Mouse (Mus musculus) right cerebral cortex, postnatal 14 days (tissue): ENCODE measurements around the gene Tmem94.
"Not testable (repeated sequence)": the region's sequence is repeated elsewhere in the genome, so short reads cannot be mapped to it uniquely, and the experiment has no call there.

Experiments used
- DNase-seq: peaks from one replicate; pipeline ENCODE4 v3.0.0; 2022

Tmem94 gene

DNA sequence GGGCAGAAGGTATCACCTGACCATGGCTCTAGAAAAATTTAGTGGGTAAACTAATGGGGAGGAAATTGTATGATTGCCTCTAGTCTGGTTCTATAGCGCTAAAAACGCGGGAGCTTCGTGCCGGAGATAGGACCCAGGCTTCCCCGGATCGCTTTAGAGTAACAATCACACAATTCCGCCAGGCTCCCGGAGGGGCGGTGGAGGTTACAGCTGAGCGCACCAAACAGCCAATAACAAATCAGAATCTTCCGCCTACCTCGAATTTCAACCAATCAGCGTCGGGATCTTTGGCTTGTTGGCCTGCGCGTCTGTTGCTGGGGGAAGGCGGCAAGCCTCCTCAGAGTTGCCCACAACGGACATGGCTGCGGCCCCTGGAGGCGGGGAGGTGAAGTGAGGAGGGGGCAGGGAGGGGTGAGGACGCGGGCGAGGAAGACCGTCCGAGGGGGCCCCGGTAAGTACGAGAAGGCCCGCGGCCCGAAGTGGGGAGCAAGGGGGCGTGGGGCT, at the start of gene Tmem94:
Gene Tmem94, plus strand, starts transcription at position 331 of the 504 bp plus-strand sequence.
- peak; percentile 93 for DNase-seq

DNA sequence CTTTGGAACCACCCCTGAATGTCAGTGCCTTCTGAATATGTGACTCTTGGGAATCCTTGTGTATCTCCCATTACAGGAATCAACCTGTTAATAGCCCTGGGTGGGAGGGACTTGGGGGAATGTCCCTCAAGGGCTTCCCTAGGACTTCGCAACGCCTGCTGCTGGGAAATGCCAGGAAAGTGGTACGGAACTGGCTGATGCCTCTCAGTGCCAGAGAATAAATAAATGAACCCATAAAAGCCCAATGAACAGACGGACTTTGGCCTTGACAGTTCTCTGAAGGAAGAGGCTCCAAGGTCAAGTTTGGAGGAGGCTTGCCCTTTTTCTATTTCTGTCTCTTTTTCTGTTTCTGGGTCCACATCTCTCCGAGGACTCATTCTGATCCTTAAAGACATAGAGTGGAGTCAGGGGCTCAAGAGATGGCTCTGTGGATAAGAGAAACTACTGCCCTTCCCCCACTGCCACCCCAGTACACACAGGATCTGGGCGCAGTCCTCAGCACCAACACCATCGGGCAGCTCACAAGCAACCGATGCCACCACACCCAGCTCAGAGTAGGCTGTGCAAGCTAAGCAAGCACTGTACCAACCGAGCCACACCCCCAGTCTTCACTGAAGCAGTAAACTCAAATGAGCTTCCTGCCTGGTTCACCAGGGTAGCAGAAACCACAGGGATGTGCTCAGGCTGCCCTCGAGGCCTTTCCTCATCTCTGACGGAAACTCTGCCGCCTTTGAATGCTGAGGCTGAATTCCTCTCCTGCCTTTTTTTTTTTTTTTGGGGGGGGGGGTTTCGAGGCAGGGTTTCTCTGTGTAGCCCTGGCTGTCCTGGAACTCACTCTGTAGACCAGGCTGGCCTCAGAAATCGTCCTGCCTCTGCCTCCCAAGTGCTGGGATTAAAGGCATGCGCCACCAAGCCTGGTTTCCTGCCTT, 48.6 kb upstream of the Tmem94 start:
- no peak for DNase-seq

DNA sequence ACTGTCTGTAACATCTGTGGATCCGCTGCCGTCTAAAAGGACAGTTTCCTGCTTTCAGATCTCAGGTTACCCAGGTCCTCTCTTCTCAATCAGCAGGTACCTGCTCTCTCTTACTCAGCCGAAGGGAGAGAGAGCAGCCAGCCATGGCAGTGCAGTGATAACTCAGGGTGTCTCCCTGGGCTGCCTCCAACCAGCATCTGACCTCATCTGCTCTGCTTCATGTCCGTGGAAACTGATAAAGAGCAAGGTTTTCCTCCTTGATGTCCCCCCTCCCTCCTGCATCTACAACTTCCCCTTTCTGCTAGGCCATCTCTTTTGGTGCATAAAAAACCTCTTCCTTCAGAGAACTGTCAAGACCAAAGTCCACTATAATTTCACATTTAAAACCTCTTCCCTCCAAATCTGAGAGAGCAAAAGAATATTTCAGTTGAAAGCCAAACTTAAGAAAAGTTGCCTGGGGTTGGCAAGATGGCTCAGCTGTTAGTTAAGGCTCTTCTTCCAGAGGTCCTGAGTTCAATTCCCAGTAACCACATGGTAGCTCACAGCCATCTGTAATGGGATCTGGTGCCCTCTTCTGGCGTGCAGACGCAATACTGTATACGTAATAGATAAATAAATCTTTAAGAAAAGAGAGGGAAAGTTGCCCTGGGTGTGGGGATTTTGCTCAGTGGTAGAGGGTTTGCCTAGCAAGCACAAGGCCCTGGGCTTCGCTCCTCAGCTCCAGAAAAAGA, 47.4 kb upstream of the Tmem94 start:
- no peak for DNase-seq

DNA sequence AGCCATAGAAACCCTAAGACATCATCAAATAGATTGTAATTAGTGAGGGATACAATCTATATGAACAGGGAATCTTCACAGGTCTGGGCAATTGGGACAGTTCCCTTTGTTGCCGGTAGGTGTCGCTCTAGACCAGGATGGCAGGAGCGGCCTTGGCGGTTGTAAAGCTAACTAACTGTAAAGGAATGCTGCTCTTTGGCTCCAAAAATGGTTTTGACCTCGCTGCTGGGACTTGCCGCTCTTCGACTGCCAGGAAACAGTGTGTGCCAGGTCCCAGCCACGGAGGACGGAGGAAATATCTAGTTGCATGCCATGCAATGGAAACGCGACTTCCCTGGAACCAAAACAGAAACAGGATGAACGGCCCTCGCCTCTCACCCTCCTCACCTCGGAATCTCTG, 42.6 kb upstream of the Tmem94 start:
- DNase-seq: peak; percentile 77

DNA sequence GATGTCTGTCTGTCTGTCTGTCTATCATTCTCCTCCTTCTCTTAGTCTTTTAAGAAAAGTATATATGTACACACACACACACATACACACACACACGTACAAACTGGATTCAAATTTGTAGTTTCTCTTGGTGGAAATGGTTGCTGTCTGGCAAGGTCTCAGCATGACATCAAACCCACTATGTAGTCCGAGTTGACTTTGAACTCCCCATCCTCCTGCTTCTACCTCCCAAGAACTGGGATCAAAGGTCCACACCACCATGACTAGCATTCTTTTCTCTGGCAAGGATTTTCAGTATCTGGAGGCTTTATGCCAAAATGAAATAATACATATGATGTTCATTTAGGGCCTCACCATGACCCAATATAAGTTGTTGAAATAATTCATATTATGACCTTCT, 42.0 kb upstream of the Tmem94 start:
- no peak for DNase-seq

DNA sequence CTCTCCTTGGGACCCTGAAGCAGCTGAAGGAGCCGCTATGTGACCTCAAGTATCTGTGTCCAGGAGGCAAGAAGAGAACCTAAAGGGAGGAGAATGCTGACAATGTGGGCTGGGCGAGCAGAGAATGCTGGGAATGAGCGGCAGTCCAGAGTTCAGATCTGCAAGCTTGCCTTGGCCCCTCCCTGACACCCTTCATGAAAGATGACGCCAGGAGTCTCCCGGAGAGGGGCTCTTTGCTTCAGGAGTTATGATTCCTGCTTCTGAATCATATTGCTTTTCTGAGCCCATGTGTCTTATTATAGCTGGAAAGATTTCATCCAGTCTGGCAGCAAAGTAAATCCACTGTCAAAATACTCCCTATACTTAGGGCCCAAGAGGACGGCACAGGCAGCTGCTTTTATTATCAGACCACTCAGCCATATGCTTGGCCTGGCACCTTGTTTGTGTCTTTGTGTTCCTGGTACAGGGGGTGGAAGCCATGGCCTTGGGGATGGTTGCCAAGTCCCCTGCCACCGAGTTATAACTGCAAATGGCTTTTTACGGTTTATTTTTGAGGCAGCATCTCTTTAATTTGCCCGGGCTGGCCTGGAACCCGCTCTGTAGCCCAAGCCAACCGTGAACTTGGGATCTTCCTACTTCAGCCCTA, 31.1 kb upstream of the Tmem94 start:
- no peak for DNase-seq

DNA sequence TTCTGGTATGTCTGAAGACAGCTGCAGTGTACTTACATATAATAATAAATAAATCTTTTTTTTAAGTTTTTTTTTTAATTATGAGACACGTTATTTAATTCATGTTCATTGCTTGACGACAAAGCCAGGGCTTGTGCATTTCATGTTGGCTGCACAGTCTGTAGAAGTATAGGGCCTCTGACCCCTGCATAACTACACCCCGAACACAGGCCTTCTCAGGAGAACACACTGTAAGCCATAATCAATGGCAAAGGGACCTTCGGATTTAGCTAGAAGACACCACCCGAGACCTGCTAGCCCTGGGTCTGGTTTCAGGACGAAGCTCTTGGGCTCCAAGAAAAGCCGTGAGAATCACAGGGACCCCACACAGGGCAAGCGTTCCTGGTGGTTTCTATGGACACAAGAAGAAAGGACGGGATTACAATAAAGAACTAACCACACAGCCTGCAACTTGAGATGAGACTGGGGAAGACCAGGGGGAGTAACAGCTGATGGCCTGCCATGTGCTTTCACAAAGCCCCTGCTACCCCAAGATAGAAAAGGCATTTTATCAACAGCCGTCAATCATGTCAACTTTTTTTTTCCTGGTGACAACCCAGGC, 27.5 kb upstream of the Tmem94 start:
- no peak for DNase-seq

DNA sequence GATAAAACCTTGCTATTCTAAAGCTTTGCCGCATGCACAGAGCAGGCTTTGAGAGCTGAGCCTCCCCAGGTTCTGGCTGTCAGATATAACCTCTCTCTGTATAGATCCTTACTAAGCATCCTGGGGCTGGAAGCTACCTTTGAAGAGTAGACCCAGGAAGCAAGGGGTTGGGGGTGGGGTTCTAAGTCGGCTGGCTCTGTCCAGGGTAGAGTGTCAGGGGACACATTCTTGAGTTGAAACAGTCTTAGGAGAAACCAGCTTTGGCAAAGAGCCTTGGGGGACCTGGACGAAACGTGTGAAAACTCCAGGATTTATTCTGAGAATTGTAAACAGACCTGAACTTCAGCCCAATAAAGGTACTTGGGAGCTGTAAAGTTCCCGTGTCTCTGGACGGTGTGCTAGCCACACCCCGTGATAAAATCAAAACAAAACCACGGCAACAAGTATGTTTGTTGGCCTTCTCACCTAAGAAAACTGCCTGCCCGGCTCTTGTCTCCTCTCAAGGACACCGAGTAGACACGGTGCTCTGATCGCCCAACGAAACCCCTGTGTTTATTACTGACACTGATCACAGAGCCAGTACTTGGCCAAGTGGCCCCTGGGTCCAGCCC, 26.9 kb upstream of the Tmem94 start:
- DNase-seq: no peak

DNA sequence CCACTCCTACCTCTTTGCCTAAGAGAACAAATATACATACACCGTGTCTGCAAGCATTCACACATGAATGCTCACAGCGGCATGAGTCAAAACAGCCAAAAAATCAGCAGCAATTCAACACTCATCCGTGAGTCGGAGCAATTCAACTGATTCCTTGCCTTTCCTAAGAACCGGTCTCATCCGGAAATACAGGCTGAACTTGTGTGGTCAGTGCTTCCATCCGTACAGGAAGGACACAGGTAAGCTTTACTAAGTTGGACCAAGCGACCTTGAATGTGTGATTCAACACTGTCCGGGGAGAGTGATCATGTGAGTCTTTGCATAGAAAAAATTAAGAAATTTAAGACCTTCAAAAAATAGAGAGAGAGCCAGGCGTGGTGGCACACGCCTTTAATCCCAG, 24.2 kb upstream of the Tmem94 start:
- no peak for DNase-seq

DNA sequence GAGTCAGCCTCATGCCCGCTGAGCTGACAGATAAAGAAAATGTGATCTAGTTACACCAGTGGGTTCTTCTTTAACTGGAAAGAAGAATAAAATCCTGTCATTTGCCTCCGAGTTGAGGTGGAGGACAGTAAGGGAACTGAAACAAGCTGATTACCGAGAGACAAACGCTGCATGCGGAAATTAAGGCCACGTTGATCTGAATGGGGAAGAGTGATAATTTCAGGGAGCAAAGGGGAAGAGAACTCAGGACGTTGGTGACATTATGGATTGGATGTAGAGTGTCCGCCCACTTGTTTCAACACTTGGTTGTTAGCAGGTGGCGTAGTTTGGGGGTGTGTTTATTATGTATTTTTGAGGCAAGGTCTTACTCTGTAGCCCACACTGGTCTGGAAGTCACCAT, 22.3 kb upstream of the Tmem94 start:
- no peak for DNase-seq

DNA sequence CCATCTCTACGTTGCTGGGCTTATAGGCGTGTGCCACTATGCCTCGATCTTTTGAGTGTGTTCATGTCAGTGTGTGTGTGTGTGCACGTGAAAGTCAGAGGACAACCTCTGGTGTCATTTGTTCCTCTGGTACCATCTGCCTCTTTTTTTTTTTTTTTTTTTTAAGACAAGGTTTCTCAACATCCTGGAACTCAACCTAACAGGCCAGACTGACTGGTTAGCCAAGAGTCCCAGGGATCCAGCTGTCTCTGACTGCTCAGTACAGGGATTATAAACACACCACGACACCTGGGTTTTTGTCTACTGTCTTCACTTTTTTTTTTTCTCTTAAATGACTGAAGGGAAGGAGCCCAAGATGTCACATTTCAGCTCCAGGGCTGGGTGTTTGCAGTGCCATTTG, 20.8 kb upstream of the Tmem94 start:
- DNase-seq: no peak

DNA sequence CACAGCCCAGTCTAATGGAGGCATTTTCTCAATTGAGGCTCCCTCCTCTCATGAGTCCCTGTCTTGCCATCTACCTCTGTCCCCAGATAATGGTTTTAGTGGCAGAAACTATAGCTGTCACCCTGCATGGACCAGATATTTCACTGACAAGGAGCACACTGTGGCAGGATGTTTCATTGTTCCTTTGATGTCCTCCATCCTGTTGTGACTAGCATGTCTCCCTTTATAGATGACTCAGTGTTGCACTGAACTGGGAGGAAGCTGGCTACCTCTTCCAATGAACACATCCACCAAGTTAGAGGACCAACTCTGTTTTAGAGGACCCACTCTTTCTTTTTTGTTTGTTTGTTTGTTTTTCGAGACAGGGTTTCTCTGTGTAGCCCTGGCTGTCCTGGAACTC, 19.1 kb upstream of the Tmem94 start:
- DNase-seq: no peak

DNA sequence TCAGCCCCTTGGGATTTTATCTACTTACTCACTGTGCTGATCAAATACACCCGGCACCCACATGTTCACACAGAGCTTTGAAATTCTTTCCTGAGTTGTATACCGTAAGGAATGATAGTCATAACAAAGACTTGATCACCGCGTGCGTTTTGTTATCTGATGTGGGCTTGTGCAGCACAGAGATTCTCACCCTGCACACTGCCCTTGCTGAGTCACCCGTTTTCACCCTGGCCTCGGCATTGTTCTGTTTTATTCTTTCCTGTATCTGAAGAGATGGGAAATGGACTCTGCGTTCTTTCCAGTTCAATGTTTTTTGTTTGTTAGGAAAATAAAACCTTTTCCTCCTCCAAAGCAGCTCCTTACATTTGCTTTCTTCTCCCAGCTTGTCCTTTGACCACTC, 18.5 kb upstream of the Tmem94 start:
- no peak for DNase-seq

DNA sequence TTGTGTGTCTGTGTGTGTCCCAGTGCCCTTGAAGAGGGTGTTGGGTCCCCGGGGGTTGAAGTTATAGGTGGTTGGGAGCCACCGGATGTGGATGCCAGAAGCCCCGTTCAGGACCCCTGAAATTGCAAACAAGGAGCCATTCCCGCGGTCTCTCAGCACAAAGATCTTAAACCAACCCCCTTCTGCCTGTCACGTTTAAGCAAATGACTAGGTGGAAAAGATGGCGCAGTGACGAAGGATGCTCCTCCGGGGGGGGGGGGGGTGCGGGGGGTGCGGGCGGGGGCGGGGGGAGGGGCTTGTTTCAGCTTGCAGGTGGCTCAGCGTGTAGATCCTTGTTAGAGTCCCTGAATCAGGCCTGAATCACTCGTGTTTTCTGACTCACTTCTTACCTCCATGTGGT, 17.9 kb upstream of the Tmem94 start:
- no peak for DNase-seq

DNA sequence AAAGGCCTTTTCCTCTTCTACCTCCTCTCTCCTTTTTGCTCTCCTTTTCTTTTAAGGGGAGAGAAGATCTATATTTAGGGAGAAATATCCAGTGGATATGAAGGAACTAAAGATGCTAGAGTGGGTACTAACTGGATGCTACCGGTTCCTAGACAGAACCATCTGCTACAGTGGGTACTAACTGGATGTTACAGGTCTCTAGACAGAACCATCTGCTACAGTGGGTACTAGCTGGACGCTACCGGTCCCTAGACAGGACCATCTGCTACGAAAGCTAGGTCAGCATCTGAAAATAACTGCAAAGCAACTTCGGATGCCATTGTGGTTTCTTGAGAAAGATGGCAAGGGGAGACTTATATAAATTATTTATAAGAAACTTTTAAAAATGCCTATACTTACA, 15.4 kb upstream of the Tmem94 start:
- DNase-seq: no peak

DNA sequence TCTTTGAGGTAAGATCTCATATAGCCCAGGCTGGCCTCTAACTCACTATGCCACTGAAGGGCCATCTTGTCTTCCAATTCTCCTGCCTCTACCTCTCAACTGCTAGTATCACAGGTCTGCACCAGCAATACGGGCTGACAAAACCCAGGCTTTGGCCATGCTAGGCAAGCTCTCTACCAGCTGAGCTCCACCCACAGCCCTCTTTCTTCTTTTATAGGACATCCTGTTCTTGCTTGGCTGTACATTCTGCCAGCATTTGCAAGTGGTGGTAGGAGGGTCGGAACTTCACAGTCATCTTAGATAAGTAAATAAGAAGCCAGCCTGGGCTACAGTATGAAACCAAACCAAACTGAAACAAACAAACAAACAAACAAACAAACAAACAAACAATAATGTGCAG, 13.5 kb upstream of the Tmem94 start:
- DNase-seq: no peak

DNA sequence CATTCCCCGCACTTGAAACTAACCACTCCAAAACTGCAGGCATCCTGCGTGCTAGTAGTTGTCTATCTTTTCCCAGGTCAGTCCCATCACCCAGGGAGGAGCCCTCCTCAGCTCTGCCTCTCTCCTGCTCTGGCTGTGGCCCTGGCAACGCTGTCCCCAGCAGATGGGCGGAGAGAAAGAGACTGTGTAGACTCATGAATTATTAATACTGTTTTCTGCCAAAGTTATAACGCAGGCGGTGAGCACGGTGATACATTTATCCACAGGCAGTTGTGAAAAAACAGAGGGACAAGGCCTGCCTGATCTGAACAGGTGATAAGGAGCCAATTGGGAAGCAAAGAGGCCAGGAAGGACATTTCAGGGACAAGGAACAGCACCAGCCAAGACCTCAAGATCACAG, 12.6 kb upstream of the Tmem94 start:
- DNase-seq: no peak

DNA sequence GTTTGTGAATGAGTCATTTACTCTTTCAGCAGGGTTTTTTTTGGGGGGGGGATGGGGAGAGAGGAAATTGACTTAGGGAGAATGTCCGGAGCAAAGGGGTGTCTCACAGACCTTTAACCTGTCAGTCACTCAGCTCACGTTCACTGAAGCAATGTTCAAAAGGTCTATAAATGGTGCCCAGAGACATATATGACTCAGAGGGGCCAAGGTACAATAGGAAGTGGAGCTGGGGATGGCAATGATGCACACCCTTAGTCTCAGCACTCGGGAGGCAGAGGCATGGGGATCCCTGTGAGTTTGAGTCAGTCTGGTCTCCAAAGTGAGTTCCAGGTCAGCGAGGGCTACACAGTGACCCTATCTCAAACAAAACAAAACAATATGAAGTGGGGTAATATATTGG, 11.7 kb upstream of the Tmem94 start:
- DNase-seq: no peak

DNA sequence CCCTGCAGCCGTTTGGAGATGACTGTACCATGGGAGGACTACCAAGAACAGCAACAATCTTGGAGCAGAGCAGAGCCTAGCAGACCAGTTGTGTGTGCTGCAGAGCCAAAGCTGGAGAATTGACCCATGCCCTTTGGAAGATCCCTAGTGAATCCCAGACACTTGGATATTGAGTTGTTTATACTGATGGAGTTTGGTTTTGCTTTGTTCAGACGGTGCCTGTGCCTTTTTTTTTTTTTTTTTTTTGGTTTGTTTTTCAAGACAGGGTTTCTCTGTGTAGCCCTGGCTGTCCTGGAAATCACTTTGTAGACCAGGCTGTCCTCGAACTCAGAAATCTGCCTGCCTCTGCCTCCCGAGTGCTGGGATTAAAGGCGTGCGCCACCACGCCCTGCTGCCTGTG, 3.1 kb upstream of the Tmem94 start:
- DNase-seq: not testable (repeated sequence)

DNA sequence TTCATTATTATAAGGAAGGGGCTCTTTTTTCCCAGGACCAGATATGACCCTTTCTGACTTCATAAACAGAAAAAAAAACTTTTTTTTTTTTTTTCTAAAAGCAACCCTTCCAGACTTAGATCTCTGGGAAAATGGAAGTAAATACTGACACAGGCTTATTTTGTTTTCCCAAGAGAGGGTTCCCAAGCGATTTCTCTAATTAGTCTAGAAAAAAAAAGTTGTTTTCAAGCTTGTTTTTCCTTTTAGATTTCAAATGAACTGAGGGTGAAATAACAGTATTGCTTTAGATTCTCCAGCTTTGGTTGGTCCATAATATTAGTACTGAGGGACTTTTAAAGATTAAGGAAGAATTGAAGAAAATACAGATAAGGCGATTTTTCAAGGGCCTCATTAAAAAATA, 535 bp upstream of the Tmem94 start:
- no peak for DNase-seq

DNA sequence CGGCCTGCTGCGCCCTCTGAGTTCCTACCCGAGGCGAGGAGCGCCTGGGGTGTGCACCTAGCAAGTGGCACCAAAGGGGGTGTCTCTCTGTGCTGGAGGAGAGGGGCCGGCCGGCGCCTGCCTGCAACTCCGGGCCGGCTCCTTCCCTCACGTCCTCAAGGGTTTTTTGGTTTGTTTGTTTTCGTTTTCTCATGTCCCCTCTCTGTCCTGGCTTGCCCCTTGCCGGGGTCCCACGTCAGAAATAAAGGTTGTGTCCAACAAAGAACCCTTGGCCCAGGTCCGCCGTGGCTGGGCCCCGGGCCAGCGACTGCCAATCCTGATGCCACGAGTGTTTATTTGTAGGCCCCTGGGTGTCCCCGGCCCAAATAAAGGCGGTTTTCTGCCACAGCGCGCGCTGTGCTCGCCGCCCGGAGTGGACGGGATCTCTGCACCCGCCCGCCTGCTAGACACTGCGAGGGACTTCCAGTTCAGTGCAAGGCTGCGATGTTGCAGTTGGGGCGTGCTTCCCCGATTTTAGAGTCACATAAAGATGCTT, 441 bp downstream of the Tmem94 start:
- DNase-seq: peak; percentile 33

DNA sequence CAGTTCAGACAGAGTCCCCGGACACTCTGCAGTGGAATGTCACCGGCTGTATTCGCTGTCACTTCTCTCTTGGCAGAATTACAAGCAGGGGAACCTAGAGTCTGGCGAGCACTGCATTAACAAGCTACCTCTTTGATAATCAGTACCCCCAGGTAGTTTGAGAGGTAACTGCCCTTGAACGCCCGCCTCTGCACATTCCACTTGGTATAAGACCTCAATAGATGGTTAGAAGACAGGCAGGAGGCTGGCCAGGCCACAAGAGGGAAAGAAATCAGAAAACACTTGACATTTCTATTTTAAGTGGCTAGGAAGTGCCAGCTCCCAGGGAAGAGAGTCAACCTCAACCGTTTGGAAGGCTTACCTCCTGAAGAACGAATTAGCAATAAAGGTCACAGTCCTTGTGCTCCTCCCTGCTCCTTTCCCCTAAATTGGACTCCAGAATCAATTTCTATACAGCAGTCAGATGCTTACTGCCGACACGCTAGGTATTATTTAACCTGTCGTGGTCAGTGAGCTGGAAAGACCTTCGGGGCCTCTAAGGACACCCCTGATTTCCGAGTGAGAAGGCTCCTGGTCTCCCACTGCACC, 1.2 kb downstream of the Tmem94 start:
- DNase-seq: no peak
